Mouse (Mus musculus): ENCODE data around the gene Prim2. TPM values are rescaled to one million over a fixed set of nuclear protein-coding genes. Genes with fewer than 3 reads are reported as not detected.
"Not testable (repeated sequence)": the region's sequence is repeated elsewhere in the genome, so short reads cannot be mapped to it uniquely, and the experiment has no call there.

Gene Prim2
- polyA plus RNA-seq, 1 experiment from 2014 or later = 26.3 TPM

DNA sequence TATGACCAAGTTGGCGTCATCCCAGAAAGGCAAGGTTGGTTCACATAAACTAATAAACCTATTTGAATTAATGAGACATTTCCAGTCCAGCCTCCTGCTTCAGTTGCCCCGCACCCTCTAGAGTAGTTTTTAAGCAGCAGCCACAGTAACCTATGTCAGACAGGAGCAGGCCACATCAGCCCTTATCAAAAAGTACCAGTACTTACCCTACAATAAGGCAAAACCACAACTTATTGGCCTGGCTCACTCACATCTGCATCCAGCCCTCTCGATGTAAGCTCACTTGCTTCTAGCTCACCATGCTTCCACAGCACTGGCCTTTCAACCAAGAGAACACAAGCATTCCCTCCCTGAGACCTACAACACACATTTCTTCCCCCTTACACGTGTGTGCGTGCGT lies 44.7 kb downstream of the Prim2 start:
- Histone ChIP-seq H3K4me3 (ENCODE audit: low read length) (no peak overlapping the region), H3K4me1 (ENCODE audit: control insufficient read depth, insufficient read depth, low read length) (no peaks in the 10 kb centered on the region), H3K36me3 (ENCODE audit: control insufficient read depth, insufficient read depth, low read length) (peaks cover 10% of the 10 kb centered on the region; the same call in 1 of the 2 replicates), H3K27me3 (replicated peaks; ENCODE audit: control insufficient read depth, insufficient read depth, low read length) (no peaks in the 10 kb centered on the region), H3K9me3 (ENCODE audit: control insufficient read depth, low read length) (no peaks in the 10 kb centered on the region), H3K9ac (ENCODE audit: low read depth, low read length) (no peak overlapping the region), H3K4me2 (ENCODE audit: low read depth, low read length) (no peak overlapping the region), H3K27ac (ENCODE audit: low read length) (no peak overlapping the region)
- no peak for ATAC-seq
- WGBS = 91% methylated on average over 6 of the region's 6 CpGs

DNA sequence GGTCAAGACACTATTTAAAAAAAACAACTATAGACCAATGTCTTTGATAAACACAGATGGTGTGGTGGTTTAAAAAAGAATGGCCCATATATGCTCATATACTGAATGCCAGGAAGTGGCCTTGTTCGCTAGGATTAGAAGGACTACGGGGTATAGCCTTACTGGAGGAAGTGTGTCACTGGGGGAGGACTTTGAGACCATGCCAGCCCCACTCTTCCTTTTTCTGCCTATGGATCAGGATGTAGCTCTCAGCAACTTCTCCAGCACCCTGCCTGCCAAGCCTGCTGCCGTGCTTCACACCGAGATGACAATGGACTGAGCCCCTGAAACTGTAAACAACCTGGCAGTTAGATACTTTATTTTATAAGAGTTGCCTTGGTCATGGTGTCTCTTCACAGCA lies 45.2 kb downstream of the Prim2 start:
- no peaks in the 10 kb centered on the region for H3K9me3 ChIP-seq (ENCODE audit: control insufficient read depth, low read length)
- H3K4me1 ChIP-seq (ENCODE audit: control insufficient read depth, insufficient read depth, low read length) = no peaks in the 10 kb centered on the region
- H3K27me3 ChIP-seq (replicated peaks; ENCODE audit: control insufficient read depth, insufficient read depth, low read length) = no peaks in the 10 kb centered on the region
- H3K4me2 ChIP-seq (ENCODE audit: low read depth, low read length) = no peak overlapping the region
- no peak for ATAC-seq
- H3K9ac ChIP-seq (ENCODE audit: low read depth, low read length) = no peak overlapping the region
- peaks cover 5% of the 10 kb centered on the region; the same call in 1 of the 2 replicates for H3K36me3 ChIP-seq (ENCODE audit: control insufficient read depth, insufficient read depth, low read length)
- H3K4me3 ChIP-seq (ENCODE audit: low read length) = no peak overlapping the region
- whole genome bisulfite sequencing = 79% methylated on average over 4 of the region's 4 CpGs
- H3K27ac ChIP-seq (ENCODE audit: low read length) = no peak overlapping the region

DNA sequence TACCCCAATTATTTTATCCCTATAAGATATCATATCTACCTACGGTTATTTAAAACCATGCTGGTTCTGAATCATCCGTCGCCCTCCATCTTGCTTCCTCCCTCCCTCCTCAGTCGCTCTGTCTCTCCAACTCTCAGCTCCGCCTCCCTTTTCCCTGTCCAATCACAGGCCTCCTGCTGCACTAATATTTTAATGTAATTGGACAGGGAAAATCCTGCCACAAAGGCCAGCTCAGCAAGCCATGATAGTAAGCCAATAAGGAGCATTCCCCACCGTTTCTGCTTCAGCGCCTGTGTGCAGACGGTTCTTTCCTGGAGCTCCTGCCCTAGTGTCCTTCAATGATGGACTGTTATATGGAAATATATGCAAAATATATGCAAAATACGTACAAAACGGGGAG lies 47.8 kb downstream of the Prim2 start:
- no peak for ATAC-seq
- WGBS = 91% methylated on average over 10 of the region's 10 CpGs
- no peaks in the 10 kb centered on the region for H3K4me1 ChIP-seq (ENCODE audit: control insufficient read depth, insufficient read depth, low read length)
- H3K27ac ChIP-seq (ENCODE audit: low read length) = no peak overlapping the region
- H3K27me3 ChIP-seq (replicated peaks; ENCODE audit: control insufficient read depth, insufficient read depth, low read length) = no peaks in the 10 kb centered on the region
- peaks cover 5% of the 10 kb centered on the region; the same call in 1 of the 2 replicates for H3K36me3 ChIP-seq (ENCODE audit: control insufficient read depth, insufficient read depth, low read length)
- no peaks in the 10 kb centered on the region for H3K9me3 ChIP-seq (ENCODE audit: control insufficient read depth, low read length)
- no peak overlapping the region for H3K4me2 ChIP-seq (ENCODE audit: low read depth, low read length)
- no peak overlapping the region for H3K4me3 ChIP-seq (ENCODE audit: low read length)
- H3K9ac ChIP-seq (ENCODE audit: low read depth, low read length) = no peak overlapping the region

DNA sequence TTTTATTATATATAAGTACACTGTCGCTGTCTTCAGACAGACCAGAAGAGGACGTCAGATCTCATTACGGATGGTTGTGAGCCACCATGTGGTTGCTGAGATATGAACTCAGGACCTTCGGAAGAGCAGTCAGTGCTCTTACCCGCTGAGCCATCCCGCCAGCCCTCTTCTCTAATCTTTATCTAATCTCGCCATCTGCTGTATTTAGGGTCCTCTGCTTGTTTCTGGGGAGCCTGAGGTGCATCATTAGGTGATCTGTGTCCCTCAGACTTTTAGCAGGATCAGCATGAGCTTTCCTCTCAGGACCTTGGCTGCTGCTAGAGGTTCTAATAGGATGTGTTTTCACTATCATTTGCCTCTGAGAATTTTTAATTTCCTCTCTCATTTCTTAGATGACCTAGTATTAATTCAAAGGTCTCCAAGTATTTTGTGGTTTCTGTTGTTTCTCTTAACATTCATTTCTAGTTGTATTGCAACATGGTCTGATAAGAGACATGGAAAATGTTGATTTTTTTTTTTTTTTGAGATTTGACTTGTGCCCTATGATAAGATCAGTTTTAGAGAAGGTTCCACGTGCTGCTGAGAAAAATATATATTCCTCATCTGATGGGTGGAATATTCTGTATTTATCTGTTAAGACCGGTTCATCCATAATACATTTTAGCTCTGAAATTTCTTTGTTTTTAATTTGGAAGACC lies 49.4 kb downstream of the Prim2 start:
- no peak for ATAC-seq
- H3K4me1 ChIP-seq (ENCODE audit: control insufficient read depth, insufficient read depth, low read length) = no peaks in the 10 kb centered on the region
- H3K27me3 ChIP-seq (replicated peaks; ENCODE audit: control insufficient read depth, insufficient read depth, low read length) = no peaks in the 10 kb centered on the region
- 92% methylated on average over 9 of the region's 9 CpGs for WGBS
- H3K4me2 ChIP-seq (ENCODE audit: low read depth, low read length) = no peak overlapping the region
- no peaks in the 10 kb centered on the region for H3K9me3 ChIP-seq (ENCODE audit: control insufficient read depth, low read length)
- H3K4me3 ChIP-seq (ENCODE audit: low read length) = no peak overlapping the region
- peaks cover 5% of the 10 kb centered on the region; the same call in 1 of the 2 replicates for H3K36me3 ChIP-seq (ENCODE audit: control insufficient read depth, insufficient read depth, low read length)
- no peak overlapping the region for H3K27ac ChIP-seq (ENCODE audit: low read length)
- no peak overlapping the region for H3K9ac ChIP-seq (ENCODE audit: low read depth, low read length)

DNA sequence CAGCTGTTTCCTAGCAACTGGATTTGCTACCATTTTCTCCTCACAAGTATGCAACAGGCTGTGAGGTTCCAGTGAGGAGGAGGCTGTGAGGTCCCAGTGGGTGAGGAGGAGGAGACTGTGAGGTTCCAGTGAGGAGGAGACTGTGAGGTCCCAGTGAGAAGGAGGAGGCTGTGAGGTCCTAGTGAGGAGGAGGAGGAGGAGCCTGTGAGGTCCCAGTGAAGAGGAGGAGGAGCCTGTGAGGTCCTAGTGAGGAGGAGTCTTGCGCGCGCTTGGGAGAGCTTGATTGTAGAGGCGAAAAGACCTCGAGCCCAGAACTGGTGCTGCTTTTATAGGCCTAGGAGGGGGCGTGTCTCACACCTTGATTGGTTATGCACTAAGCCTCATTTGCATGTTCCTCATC lies 53.0 kb downstream of the Prim2 start:
- H3K27me3 ChIP-seq (replicated peaks; ENCODE audit: control insufficient read depth, insufficient read depth, low read length); H3K4me3 ChIP-seq (ENCODE audit: low read length); H3K27ac ChIP-seq (ENCODE audit: low read length); H3K4me1 ChIP-seq (ENCODE audit: control insufficient read depth, insufficient read depth, low read length); H3K4me2 ChIP-seq (ENCODE audit: low read depth, low read length); H3K9me3 ChIP-seq (ENCODE audit: control insufficient read depth, low read length); ATAC-seq; H3K9ac ChIP-seq (ENCODE audit: low read depth, low read length); H3K36me3 ChIP-seq (ENCODE audit: control insufficient read depth, insufficient read depth, low read length): not testable (repeated sequence)
- 94% methylated on average over 5 of the region's 6 CpGs for WGBS

DNA sequence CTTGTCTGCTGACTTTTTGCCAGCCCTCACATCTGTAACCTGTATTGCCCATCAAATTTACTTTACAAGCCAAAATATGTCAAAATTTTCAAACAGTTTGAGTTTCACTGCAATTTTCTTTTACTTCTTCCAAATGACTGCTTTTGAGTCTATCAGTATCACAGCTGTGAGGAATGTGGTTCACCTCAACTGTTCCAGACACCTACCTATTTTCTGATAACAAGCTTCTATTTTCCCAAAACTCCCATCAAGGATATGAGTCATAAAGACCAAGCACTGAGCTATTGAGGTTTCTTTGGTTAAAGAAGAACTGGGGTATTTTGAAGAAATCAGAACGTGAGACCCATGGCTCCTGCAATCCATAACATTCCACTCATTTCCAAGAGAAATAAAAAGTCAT lies 57.5 kb downstream of the Prim2 start:
- H3K27ac ChIP-seq (ENCODE audit: low read length) = no peak overlapping the region

DNA sequence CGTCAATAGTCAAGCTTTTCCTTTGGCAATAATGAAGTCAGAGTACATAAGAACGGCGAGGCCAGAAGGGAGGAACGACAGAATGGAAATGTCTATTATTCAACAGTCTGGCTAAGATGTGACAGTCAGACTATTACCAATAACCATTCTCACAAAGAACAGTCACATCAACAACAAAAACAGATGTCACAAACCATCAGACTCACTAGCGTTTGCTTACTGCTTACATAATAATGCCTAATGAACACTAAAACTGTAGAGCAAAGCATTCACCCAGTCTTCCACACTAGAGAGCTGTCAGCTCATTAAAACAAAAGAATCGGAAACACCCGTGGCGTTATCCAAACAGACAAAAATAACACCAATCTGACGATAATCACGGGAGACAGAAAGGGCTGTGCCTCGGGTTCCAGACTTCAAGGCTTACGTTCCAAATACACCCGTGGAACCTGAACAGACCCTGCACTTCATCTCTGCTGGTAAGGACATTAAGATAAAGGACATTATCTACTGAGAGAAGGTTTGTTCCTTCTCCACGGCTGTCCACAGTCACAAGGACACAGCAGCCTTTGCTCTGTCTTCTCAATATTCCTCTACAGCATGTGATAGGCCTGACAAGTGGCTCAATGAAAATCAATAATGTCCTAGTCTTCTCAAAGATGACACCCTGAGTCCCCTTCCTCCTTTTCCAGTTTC lies 59.4 kb downstream of the Prim2 start:
- WGBS = 72% methylated on average over 14 of the region's 14 CpGs
- H3K27me3 ChIP-seq (replicated peaks; ENCODE audit: control insufficient read depth, insufficient read depth, low read length) = no peaks in the 10 kb centered on the region
- H3K36me3 ChIP-seq (ENCODE audit: control insufficient read depth, insufficient read depth, low read length) = no peaks in the 10 kb centered on the region
- H3K4me3 ChIP-seq (ENCODE audit: low read length) = no peak overlapping the region
- no peak overlapping the region for H3K9ac ChIP-seq (ENCODE audit: low read depth, low read length)
- no peak for ATAC-seq
- 0 out of 2 replicates have a peak, but pooled peaks cover 4% of the 10 kb centered on the region for H3K9me3 ChIP-seq (ENCODE audit: control insufficient read depth, low read length)
- no peak overlapping the region for H3K27ac ChIP-seq (ENCODE audit: low read length)
- 0 out of 2 replicates have a peak, but pooled peaks cover 2% of the 10 kb centered on the region for H3K4me1 ChIP-seq (ENCODE audit: control insufficient read depth, insufficient read depth, low read length)
- H3K4me2 ChIP-seq (ENCODE audit: low read depth, low read length) = no peak overlapping the region

More for the DNA sequence above, 57.5 kb downstream of the Prim2 start:
- 0 out of 2 replicates have a peak, but pooled peaks cover 2% of the 10 kb centered on the region for H3K4me1 ChIP-seq (ENCODE audit: control insufficient read depth, insufficient read depth, low read length)
- no peaks in the 10 kb centered on the region for H3K27me3 ChIP-seq (replicated peaks; ENCODE audit: control insufficient read depth, insufficient read depth, low read length)
- H3K9me3 ChIP-seq (ENCODE audit: control insufficient read depth, low read length) = 0 out of 2 replicates have a peak, but pooled peaks cover 4% of the 10 kb centered on the region
- no peak for ATAC-seq
- WGBS = 76% methylated on average over 1 of the region's 1 CpGs
- no peaks in the 10 kb centered on the region for H3K36me3 ChIP-seq (ENCODE audit: control insufficient read depth, insufficient read depth, low read length)
- H3K4me2 ChIP-seq (ENCODE audit: low read depth, low read length) = no peak overlapping the region
- H3K4me3 ChIP-seq (ENCODE audit: low read length) = no peak overlapping the region
- no peak overlapping the region for H3K9ac ChIP-seq (ENCODE audit: low read depth, low read length)

DNA sequence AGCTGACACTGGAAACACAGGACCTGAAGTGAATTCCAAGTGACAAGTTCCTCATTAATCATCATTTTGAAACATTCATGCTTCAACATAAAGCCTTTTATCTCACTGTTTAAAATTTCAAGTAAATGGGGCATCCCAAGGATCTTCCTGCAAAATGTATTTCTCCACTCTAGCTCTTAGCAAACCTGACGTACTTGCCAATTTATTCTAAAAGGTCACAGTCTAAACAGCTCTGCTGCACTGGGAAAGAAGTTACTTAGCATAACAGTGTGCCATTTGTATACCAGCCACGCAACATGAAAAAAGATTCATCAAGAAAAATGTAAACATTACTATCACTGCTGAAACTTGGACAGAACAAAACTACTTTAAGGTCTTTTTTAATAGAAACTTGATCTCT lies 61.5 kb downstream of the Prim2 start:
- no peak overlapping the region for H3K27ac ChIP-seq (ENCODE audit: low read length)
- 51% methylated on average over 2 of the region's 2 CpGs for WGBS
- no peak overlapping the region for H3K4me3 ChIP-seq (ENCODE audit: low read length)
- 0 out of 2 replicates have a peak, but pooled peaks cover 4% of the 10 kb centered on the region for H3K9me3 ChIP-seq (ENCODE audit: control insufficient read depth, low read length)
- no peaks in the 10 kb centered on the region for H3K36me3 ChIP-seq (ENCODE audit: control insufficient read depth, insufficient read depth, low read length)
- no peak for ATAC-seq
- no peak overlapping the region for H3K4me2 ChIP-seq (ENCODE audit: low read depth, low read length)
- 0 out of 2 replicates have a peak, but pooled peaks cover 2% of the 10 kb centered on the region for H3K4me1 ChIP-seq (ENCODE audit: control insufficient read depth, insufficient read depth, low read length)
- no peaks in the 10 kb centered on the region for H3K27me3 ChIP-seq (replicated peaks; ENCODE audit: control insufficient read depth, insufficient read depth, low read length)
- no peak overlapping the region for H3K9ac ChIP-seq (ENCODE audit: low read depth, low read length)

DNA sequence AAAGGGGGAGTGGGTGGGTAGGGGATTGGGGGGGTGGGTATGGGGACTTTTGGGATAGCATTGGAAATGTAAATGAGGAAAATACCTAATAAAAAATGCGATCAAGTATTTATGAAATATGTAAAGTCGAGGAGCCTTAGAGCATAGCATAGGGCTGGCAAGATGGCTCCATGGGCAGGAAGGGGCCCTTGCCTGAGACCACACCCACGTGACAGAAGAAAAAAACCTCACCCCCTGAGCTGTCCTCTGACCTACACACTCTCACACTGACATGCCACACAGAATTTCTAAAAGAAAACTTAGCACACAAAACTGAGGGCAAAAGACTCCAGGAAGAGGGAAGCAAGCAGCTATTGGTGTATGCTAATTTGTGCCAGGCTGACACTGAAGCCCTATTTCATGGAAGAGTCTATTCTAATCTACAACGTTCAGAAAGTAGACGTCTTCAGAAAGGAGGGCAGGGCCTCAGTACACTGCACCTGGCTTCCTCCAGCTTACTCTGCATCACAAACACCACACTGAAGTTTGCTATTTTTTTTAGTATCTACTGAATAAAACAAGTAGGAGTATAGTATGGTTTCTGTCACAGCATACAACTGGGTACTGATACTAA lies 65.4 kb downstream of the Prim2 start:
- 0 out of 2 replicates have a peak, but pooled peaks cover 2% of the 10 kb centered on the region for H3K4me1 ChIP-seq (ENCODE audit: control insufficient read depth, insufficient read depth, low read length)
- no peak overlapping the region for H3K4me2 ChIP-seq (ENCODE audit: low read depth, low read length)
- no peak overlapping the region for H3K4me3 ChIP-seq (ENCODE audit: low read length)
- no peaks in the 10 kb centered on the region for H3K27me3 ChIP-seq (replicated peaks; ENCODE audit: control insufficient read depth, insufficient read depth, low read length)
- no peaks in the 10 kb centered on the region for H3K36me3 ChIP-seq (ENCODE audit: control insufficient read depth, insufficient read depth, low read length)
- 87% methylated on average over 5 of the region's 5 CpGs for WGBS
- H3K27ac ChIP-seq (ENCODE audit: low read length) = no peak overlapping the region
- no peak overlapping the region for H3K9ac ChIP-seq (ENCODE audit: low read depth, low read length)
- ATAC-seq = no peak
- 0 out of 2 replicates have a peak, but pooled peaks cover 4% of the 10 kb centered on the region for H3K9me3 ChIP-seq (ENCODE audit: control insufficient read depth, low read length)

All from intestine, embryonic 16.5 days (tissue).